Mouse (Mus musculus): ENCODE results near the gene Tepp. TPM values are rescaled to one million over a fixed set of nuclear protein-coding genes. Genes with fewer than 3 reads are reported as not detected.

The Tepp gene
- polyA plus RNA-seq, 1 experiment from 2014 or later = not detected

- 0 out of 2 replicates have a peak, but pooled peaks cover 8% of the 10 kb centered on the region for H3K27me3 ChIP-seq (ENCODE audit: low read depth, poor library complexity, severe bottlenecking)
- H3K4me1 ChIP-seq = peaks cover 24% of the 10 kb centered on the region
- WGBS = 31% methylated on average over 21 of the region's 21 CpGs
- H3K36me3 ChIP-seq = peaks cover 44% of the 10 kb centered on the region
- peak overlapping the region; percentile 97 for H3K27ac ChIP-seq (replicated peaks)
- H3K4me3 ChIP-seq = peak overlapping the region; percentile 91
- no peak for DNase-seq (ENCODE audit: low spot score)
- H3K9me3 ChIP-seq (replicated peaks) = no peaks in the 10 kb centered on the region
Observed at GRCm38 (mm10) chr8:95332437-95333199, 22.3 kb downstream of the Tepp start.

GRCm38 (mm10) chr8:95335706-95336105, 25.3 kb downstream of the Tepp start:
- DNase-seq (ENCODE audit: low spot score) = no peak
- no peak overlapping the region for H3K27ac ChIP-seq (replicated peaks)
- H3K4me3 ChIP-seq = no peak overlapping the region
- peaks cover 10% of the 10 kb centered on the region for H3K4me1 ChIP-seq
- 90% methylated on average over 1 of the region's 1 CpGs for WGBS
- H3K27me3 ChIP-seq (ENCODE audit: low read depth, poor library complexity, severe bottlenecking) = no peaks in the 10 kb centered on the region
- no peaks in the 10 kb centered on the region for H3K9me3 ChIP-seq (replicated peaks)
- peaks cover 45% of the 10 kb centered on the region for H3K36me3 ChIP-seq

GRCm38 (mm10) chr8:95336363-95336762, 26.0 kb downstream of the Tepp start:
- H3K27me3 ChIP-seq (ENCODE audit: low read depth, poor library complexity, severe bottlenecking) = no peaks in the 10 kb centered on the region
- H3K4me3 ChIP-seq = no peak overlapping the region
- no peak overlapping the region for H3K27ac ChIP-seq (replicated peaks)
- H3K9me3 ChIP-seq (replicated peaks) = no peaks in the 10 kb centered on the region
- H3K36me3 ChIP-seq = peaks cover 48% of the 10 kb centered on the region
- H3K4me1 ChIP-seq = peaks cover 6% of the 10 kb centered on the region
- DNase-seq (ENCODE audit: low spot score) = no peak

- no peaks in the 10 kb centered on the region for H3K27me3 ChIP-seq (ENCODE audit: low read depth, poor library complexity, severe bottlenecking)
- H3K4me3 ChIP-seq = no peak overlapping the region
- WGBS = 62% methylated on average over 5 of the region's 5 CpGs
- no peaks in the 10 kb centered on the region for H3K9me3 ChIP-seq (replicated peaks)
- peaks cover 56% of the 10 kb centered on the region for H3K36me3 ChIP-seq
- H3K4me1 ChIP-seq = no peaks in the 10 kb centered on the region
- DNase-seq (ENCODE audit: low spot score) = no peak
- no peak overlapping the region for H3K27ac ChIP-seq (replicated peaks)
Observed at GRCm38 (mm10) chr8:95341721-95342120, 31.4 kb downstream of the Tepp start.

- Histone ChIP-seq H3K4me3 (no peak overlapping the region), H3K4me1 (no peaks in the 10 kb centered on the region), H3K9me3 (replicated peaks) (no peaks in the 10 kb centered on the region), H3K27ac (replicated peaks) (no peak overlapping the region), H3K27me3 (ENCODE audit: low read depth, poor library complexity, severe bottlenecking) (peaks cover 13% of the 10 kb centered on the region), H3K36me3 (peaks cover 35% of the 10 kb centered on the region)
- 75% methylated on average over 6 of the region's 6 CpGs for WGBS
- no peak for DNase-seq (ENCODE audit: low spot score)
Observed at GRCm38 (mm10) chr8:95344668-95345067, 34.3 kb downstream of the Tepp start.

GRCm38 (mm10) chr8:95346643-95347545, 36.5 kb downstream of the Tepp start:
- Histone ChIP-seq H3K36me3 (peaks cover 22% of the 10 kb centered on the region), H3K9me3 (replicated peaks) (no peaks in the 10 kb centered on the region), H3K4me1 (peaks cover 10% of the 10 kb centered on the region), H3K27ac (replicated peaks) (no peak overlapping the region), H3K4me3 (no peak overlapping the region), H3K27me3 (ENCODE audit: low read depth, poor library complexity, severe bottlenecking) (peaks cover 35% of the 10 kb centered on the region)
- WGBS = 43% methylated on average over 8 of the region's 8 CpGs
- DNase-seq (ENCODE audit: low spot score) = peak; percentile 73

- WGBS = 91% methylated on average over 2 of the region's 2 CpGs
- Histone ChIP-seq H3K4me1 (peaks cover 23% of the 10 kb centered on the region), H3K36me3 (peaks cover 14% of the 10 kb centered on the region), H3K9me3 (replicated peaks) (no peaks in the 10 kb centered on the region), H3K4me3 (no peak overlapping the region), H3K27ac (replicated peaks) (no peak overlapping the region), H3K27me3 (ENCODE audit: low read depth, poor library complexity, severe bottlenecking) (peaks cover 43% of the 10 kb centered on the region)
- DNase-seq (ENCODE audit: low spot score) = no peak
Observed at GRCm38 (mm10) chr8:95348356-95348755, 38.0 kb downstream of the Tepp start.

GRCm38 (mm10) chr8:95348811-95349630, 38.7 kb downstream of the Tepp start:
- WGBS = 75% methylated on average over 19 of the region's 19 CpGs
- Histone ChIP-seq H3K36me3 (peaks cover 8% of the 10 kb centered on the region), H3K9me3 (replicated peaks) (no peaks in the 10 kb centered on the region), H3K27ac (replicated peaks) (no peak overlapping the region), H3K4me1 (peaks cover 30% of the 10 kb centered on the region), H3K4me3 (no peak overlapping the region), H3K27me3 (ENCODE audit: low read depth, poor library complexity, severe bottlenecking) (peaks cover 49% of the 10 kb centered on the region)
- DNase-seq (ENCODE audit: low spot score) = no peak

- peaks cover 5% of the 10 kb centered on the region; the same call in 1 of the 2 replicates for H3K36me3 ChIP-seq
- WGBS = 2% methylated on average over 15 of the region's 15 CpGs
- H3K4me3 ChIP-seq = peak overlapping the region; percentile 86
- H3K9me3 ChIP-seq (replicated peaks) = no peaks in the 10 kb centered on the region
- H3K4me1 ChIP-seq = peaks cover 40% of the 10 kb centered on the region
- peak overlapping the region; percentile 94; the same call in 1 of the 2 replicates for H3K27ac ChIP-seq (replicated peaks)
- DNase-seq (ENCODE audit: low spot score) = peak; percentile 46
- H3K27me3 ChIP-seq (ENCODE audit: low read depth, poor library complexity, severe bottlenecking) = peaks cover 54% of the 10 kb centered on the region
Observed at GRCm38 (mm10) chr8:95351461-95351860, 41.1 kb downstream of the Tepp start.

- Histone ChIP-seq H3K27ac (replicated peaks) (peak within 1 kb of the TSS; percentile 94), H3K9me3 (replicated peaks) (no peaks in the 10 kb centered on the region), H3K4me3 (peak within 1 kb of the TSS; percentile 86), H3K4me1 (peaks cover 40% of the 10 kb centered on the region), H3K36me3 (peaks cover 5% of the 10 kb centered on the region; the same call in 1 of the 2 replicates), H3K27me3 (ENCODE audit: low read depth, poor library complexity, severe bottlenecking) (peaks cover 54% of the 10 kb centered on the region)
- WGBS = under 1% methylated on average over 80 of the region's 80 CpGs
- peak; percentile 85 for DNase-seq (ENCODE audit: low spot score)
Observed at GRCm38 (mm10) chr8:95352151-95352870, 41.9 kb downstream of the Tepp start, which contains the start of gene Mmp15. Mmp15 (plus strand) TSS chr8:95352268.

GRCm38 (mm10) chr8:95352871-95353866, 42.8 kb downstream of the Tepp start:
- WGBS = 2% methylated on average over 62 of the region's 62 CpGs
- Histone ChIP-seq H3K36me3 (peaks cover 5% of the 10 kb centered on the region; the same call in 1 of the 2 replicates), H3K4me3 (peak overlapping the region; percentile 86), H3K27me3 (ENCODE audit: low read depth, poor library complexity, severe bottlenecking) (peaks cover 54% of the 10 kb centered on the region), H3K4me1 (peaks cover 42% of the 10 kb centered on the region), H3K9me3 (replicated peaks) (no peaks in the 10 kb centered on the region), H3K27ac (replicated peaks) (peak overlapping the region; percentile 94)
- peak; percentile 80 for DNase-seq (ENCODE audit: low spot score)
